Mouse (Mus musculus): ENCODE results near the gene Foxn3. TPM values are rescaled to one million over a fixed set of nuclear protein-coding genes. Genes with fewer than 3 reads are reported as not detected.
A peak's percentile ranks its signal among the peaks of the same experiment; 100 is the strongest.

Gene Foxn3
- polyA plus RNA-seq, 1 experiment from 2014 or later = 88.9 TPM

DNA sequence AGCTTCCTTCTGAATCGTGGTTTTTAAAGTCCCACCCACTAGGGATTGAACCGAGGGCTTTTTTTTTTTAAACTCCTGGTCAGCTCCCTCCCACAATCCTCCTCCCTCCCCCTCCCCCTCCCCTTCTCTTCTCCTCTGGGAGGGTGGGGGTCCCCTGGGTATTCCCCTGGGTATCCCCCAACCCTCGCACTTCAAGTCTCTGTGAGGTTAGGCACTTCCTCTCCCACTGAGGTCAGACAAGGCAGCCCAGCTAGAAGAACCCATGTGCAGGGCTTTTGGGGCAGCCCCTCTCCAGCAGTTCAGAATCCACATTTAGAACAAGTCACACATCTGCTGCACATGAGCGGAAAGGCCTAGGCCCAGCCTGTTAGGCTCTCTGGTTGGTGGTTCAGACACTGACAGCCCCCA lies 182.5 kb downstream of the Foxn3 start:
- WGBS = 69% methylated on average over 4 of the region's 4 CpGs
- Histone ChIP-seq H3K27ac (no peak overlapping the region), H3K4me3 (no peak overlapping the region), H3K9me3 (no peaks in the 10 kb centered on the region), H3K9ac (no peak overlapping the region), H3K4me2 (replicated peaks) (no peak overlapping the region), H3K4me1 (peaks cover 37% of the 10 kb centered on the region), H3K36me3 (peaks cover 19% of the 10 kb centered on the region), H3K27me3 (replicated peaks) (no peaks in the 10 kb centered on the region)
- no peak for ATAC-seq (ENCODE audit: low FRiP score, low read depth)

DNA sequence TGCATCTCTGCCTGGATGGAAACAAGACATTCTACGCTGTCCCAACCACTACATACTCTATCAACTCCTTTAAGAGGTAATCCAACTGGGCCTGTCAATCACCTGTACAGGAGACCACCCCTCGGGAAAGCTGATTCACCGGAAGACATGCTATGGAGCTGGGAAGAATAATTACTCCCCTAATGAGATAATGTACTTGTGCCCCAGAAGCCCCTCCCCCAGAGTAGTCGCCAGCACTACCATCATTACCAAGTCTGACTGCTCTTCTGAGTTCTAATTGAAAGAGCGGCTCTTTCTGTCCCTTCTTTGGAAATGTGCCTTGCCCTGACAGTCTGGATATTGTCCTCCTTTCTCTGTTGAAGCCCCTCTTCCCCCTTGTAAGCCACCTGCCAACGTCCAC lies 183.3 kb downstream of the Foxn3 start:
- ATAC-seq (ENCODE audit: low FRiP score, low read depth) = no peak
- Histone ChIP-seq H3K9ac (no peak overlapping the region), H3K4me1 (peaks cover 40% of the 10 kb centered on the region), H3K27ac (no peak overlapping the region), H3K36me3 (peaks cover 19% of the 10 kb centered on the region), H3K4me2 (replicated peaks) (no peak overlapping the region), H3K27me3 (replicated peaks) (no peaks in the 10 kb centered on the region), H3K4me3 (no peak overlapping the region), H3K9me3 (no peaks in the 10 kb centered on the region)
- 72% methylated on average over 6 of the region's 6 CpGs for WGBS

DNA sequence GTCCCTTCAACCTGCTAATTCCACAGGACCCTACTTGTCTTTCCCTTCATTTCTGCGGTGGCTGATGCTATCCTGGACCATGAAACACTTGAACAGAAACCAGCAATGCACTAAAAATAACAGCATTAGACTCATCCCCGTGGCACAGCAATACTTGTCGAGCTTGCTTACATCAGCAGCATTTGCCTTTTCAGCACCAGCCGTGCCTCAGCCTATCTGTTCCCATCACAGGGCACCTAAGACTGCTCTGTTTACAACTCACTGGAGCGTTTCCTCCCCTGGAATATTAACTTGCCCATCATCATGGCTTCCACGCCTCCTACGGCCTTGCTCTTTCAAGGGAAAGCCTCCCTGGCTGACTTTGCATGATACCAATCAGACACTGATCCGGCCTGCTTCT lies 185.1 kb downstream of the Foxn3 start:
- Histone ChIP-seq H3K4me1 (peaks cover 40% of the 10 kb centered on the region), H3K36me3 (peaks cover 31% of the 10 kb centered on the region), H3K4me2 (replicated peaks) (no peak overlapping the region), H3K9me3 (no peaks in the 10 kb centered on the region), H3K9ac (no peak overlapping the region), H3K4me3 (no peak overlapping the region), H3K27ac (no peak overlapping the region), H3K27me3 (replicated peaks) (no peaks in the 10 kb centered on the region)
- WGBS = 81% methylated on average over 8 of the region's 8 CpGs
- ATAC-seq (ENCODE audit: low FRiP score, low read depth) = no peak

DNA sequence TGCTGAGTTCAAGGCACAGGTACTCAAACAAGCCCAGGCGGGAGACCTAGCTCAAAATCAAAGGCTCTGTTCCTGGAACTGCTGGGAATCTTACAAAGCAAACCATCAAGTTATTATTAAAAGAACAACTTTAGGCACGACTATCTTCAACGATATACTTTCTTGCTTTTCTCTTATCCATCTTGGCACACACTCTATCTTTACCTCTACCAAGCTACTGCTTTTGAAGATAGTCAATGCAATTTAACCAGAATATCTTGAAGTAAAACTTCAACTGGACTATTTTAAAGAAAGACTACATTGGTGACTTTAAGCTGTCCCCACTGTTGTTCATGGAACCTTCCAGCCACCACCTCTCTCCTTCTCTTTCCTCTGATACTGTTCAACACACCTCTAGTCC lies 185.7 kb downstream of the Foxn3 start:
- 73% methylated on average over 3 of the region's 3 CpGs for WGBS
- no peak for ATAC-seq (ENCODE audit: low FRiP score, low read depth)
- Histone ChIP-seq H3K4me3 (no peak overlapping the region), H3K4me2 (replicated peaks) (no peak overlapping the region), H3K9me3 (no peaks in the 10 kb centered on the region), H3K4me1 (peaks cover 40% of the 10 kb centered on the region), H3K36me3 (peaks cover 26% of the 10 kb centered on the region), H3K9ac (no peak overlapping the region), H3K27ac (no peak overlapping the region), H3K27me3 (replicated peaks) (no peaks in the 10 kb centered on the region)

DNA sequence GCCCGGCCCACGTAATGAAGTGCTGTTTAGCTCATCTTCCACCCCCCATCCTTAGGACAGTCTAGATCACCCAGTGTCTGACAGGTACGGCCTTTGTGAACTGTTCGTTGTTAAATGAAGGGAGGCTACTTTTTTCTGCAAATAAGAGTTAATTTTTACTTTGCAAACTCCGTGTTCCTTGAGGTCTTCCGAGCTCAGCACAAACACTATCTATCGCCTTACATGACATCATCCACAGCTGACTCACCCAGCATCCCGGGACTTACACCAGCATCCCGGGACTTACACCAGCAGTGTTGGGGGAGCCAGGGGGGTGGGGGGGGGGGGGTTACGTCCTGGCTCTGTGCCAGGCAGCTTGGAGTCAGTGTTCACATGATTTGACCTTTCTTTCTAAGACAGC lies 186.3 kb downstream of the Foxn3 start:
- Histone ChIP-seq H3K4me2 (replicated peaks) (no peak overlapping the region), H3K4me1 (peaks cover 40% of the 10 kb centered on the region), H3K27ac (no peak overlapping the region), H3K9me3 (no peaks in the 10 kb centered on the region), H3K36me3 (peaks cover 20% of the 10 kb centered on the region), H3K27me3 (replicated peaks) (no peaks in the 10 kb centered on the region), H3K9ac (no peak overlapping the region), H3K4me3 (no peak overlapping the region)
- no peak for ATAC-seq (ENCODE audit: low FRiP score, low read depth)
- 87% methylated on average over 10 of the region's 10 CpGs for WGBS

DNA sequence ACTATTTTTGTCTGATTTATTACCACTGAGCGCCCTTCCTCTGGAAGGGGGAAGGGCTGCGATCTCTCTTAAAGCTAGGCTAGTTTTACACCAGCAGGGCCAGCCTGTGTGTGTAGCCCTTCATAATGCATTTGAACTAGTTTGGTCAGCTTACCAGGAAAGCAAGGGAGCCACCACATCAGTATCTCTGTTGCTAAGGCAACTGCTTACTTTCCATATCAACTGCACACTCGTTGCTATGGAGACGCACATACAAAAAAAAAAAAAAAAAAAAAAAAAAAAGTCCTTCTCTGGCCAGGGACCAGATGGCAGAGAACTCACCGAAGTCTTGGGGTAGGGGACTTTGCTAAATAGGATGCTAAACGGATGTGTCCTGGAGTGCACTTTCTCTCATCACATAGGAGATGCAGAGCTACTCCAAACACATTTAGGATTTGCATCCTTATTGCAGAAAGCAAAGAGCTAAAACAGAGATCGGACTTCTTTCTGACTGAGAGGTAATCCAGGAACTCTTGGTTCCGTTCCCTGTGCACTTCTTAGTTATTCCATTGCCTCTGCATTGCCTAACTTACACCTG lies 187.4 kb downstream of the Foxn3 start:
- Histone ChIP-seq H3K4me2 (replicated peaks) (no peak overlapping the region), H3K27ac (no peak overlapping the region), H3K4me1 (peaks cover 38% of the 10 kb centered on the region), H3K4me3 (no peak overlapping the region), H3K9me3 (no peaks in the 10 kb centered on the region), H3K9ac (no peak overlapping the region), H3K27me3 (replicated peaks) (no peaks in the 10 kb centered on the region), H3K36me3 (peaks cover 15% of the 10 kb centered on the region)
- 0 out of 2 replicates have a peak, but pooled peaks have one; percentile 41 for ATAC-seq (ENCODE audit: low FRiP score, low read depth)
- WGBS = 78% methylated on average over 8 of the region's 8 CpGs

DNA sequence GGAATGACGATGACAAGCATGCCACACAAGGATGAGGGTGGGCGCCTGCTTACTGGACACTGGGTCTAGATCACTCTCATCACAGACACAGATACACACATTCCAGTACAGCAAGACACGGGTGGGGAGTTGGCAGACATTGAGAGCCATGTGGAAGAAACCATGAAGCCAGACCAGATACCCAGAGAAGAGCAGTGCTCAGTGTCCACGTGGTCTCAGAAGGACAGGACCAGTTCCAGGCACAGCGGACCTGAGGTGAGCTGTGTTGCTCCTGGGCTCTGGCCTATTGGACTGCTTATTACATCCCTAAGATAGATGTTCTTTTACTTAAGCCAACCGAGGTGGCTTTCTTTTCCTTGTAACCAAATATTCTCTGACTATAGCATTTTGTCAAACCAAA lies 188.0 kb downstream of the Foxn3 start:
- H3K9me3 ChIP-seq = no peaks in the 10 kb centered on the region
- no peak for ATAC-seq (ENCODE audit: low FRiP score, low read depth)
- no peaks in the 10 kb centered on the region for H3K27me3 ChIP-seq (replicated peaks)
- no peak overlapping the region for H3K4me3 ChIP-seq
- peaks cover 38% of the 10 kb centered on the region for H3K4me1 ChIP-seq
- no peak overlapping the region for H3K9ac ChIP-seq
- H3K36me3 ChIP-seq = peaks cover 15% of the 10 kb centered on the region
- H3K27ac ChIP-seq = no peak overlapping the region
- no peak overlapping the region for H3K4me2 ChIP-seq (replicated peaks)
- 92% methylated on average over 6 of the region's 6 CpGs for WGBS

DNA sequence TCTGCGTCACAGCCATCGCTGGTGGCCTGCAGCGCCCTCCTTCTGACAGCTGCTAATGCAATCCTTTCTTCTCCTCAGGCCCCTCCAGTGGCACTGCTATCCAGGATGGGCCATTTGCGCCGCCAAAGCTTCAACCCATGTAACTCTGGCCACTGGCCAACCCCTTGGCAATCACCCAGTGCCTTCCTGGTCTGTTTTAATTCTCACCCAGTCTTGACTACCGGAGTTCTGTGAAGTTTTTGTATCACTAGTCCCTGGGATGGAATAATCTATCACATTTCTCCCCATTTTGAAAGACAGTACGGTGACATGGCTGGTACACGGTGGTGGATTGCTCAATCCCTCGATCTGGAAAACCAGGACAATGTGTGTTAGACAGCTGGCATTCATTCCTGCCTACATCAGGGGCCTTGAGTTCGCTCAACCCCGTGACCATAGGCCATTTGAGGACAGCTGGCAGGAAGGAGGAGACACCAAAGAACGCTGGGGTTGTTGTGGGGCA lies 189.2 kb downstream of the Foxn3 start:
- Histone ChIP-seq H3K27me3 (replicated peaks) (no peaks in the 10 kb centered on the region), H3K4me3 (no peak overlapping the region), H3K9ac (no peak overlapping the region), H3K4me1 (peaks cover 40% of the 10 kb centered on the region), H3K27ac (no peak overlapping the region), H3K4me2 (replicated peaks) (no peak overlapping the region), H3K9me3 (no peaks in the 10 kb centered on the region), H3K36me3 (peaks cover 15% of the 10 kb centered on the region)
- no peak for ATAC-seq (ENCODE audit: low FRiP score, low read depth)
- 92% methylated on average over 12 of the region's 12 CpGs for WGBS

DNA sequence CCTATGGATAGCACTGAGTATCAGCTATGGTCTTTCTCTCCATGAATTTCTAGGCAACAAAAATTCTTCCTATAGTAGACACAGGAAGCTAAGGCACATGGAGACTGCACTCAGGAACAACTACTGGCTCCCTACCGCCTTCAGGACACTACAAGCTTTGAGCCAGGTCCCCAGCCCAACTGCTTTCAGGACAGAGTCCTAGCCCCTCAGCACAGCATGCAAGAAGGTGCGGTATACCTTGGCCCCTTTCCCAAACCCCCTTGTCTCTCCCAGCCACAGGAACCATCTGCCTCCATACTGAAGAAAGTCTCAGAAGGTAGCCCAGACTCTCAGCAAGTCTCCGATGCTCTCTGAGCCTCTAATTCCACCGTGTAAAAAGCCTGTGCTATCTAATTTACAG lies 189.8 kb downstream of the Foxn3 start:
- WGBS = 82% methylated on average over 4 of the region's 4 CpGs
- peaks cover 37% of the 10 kb centered on the region for H3K4me1 ChIP-seq
- H3K27ac ChIP-seq = no peak overlapping the region
- H3K9me3 ChIP-seq = no peaks in the 10 kb centered on the region
- no peak overlapping the region for H3K4me2 ChIP-seq (replicated peaks)
- no peak for ATAC-seq (ENCODE audit: low FRiP score, low read depth)
- no peak overlapping the region for H3K4me3 ChIP-seq
- H3K36me3 ChIP-seq = peaks cover 15% of the 10 kb centered on the region
- H3K27me3 ChIP-seq (replicated peaks) = no peaks in the 10 kb centered on the region
- H3K9ac ChIP-seq = no peak overlapping the region

DNA sequence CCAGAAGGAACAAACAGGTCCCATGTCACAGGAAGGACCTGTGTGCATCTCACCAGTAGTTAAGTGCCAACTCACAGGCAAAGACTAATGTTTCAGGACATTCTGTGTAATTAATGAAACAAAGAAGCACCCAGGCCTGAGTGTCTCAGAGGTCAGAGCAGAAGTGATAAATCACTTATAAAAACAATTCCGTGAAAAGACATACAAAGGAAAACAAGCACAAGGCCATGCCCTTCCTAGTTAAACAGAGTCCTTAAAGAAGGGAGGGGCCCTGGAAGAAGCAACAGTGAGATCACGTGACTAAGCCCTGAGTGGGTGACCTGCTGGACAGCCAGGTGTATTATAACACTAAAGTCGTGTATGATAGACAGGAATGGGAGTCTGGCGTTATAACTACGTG lies 191.9 kb downstream of the Foxn3 start:
- no peak overlapping the region for H3K4me2 ChIP-seq (replicated peaks)
- H3K36me3 ChIP-seq = peaks cover 13% of the 10 kb centered on the region
- H3K27me3 ChIP-seq (replicated peaks) = no peaks in the 10 kb centered on the region
- peaks cover 31% of the 10 kb centered on the region for H3K4me1 ChIP-seq
- no peaks in the 10 kb centered on the region for H3K9me3 ChIP-seq
- no peak overlapping the region for H3K9ac ChIP-seq
- ATAC-seq (ENCODE audit: low FRiP score, low read depth) = no peak
- 74% methylated on average over 5 of the region's 5 CpGs for WGBS
- no peak overlapping the region for H3K4me3 ChIP-seq
- H3K27ac ChIP-seq = no peak overlapping the region

DNA sequence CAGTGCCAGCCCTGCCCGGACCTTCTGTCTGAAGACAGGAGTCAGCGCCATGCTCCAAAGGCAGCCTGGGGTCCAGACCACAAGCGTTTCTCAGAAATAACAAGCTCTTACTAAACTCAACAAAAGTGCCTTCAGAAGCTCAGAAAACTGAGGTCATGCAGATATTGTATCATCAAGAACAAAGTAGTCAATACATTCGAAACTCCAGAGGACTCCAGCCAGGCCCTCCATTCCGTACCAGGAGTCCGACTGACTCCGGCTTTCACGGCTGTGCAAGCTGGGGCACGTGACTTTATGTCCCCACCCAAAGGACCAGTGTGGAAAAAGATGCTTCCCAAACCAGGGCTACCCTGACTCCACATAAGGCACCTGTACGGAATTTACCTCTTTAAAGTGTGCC lies 195.1 kb downstream of the Foxn3 start:
- Histone ChIP-seq H3K36me3 (no peaks in the 10 kb centered on the region), H3K4me2 (replicated peaks) (no peak overlapping the region), H3K27ac (no peak overlapping the region), H3K9me3 (no peaks in the 10 kb centered on the region), H3K27me3 (replicated peaks) (no peaks in the 10 kb centered on the region), H3K4me3 (no peak overlapping the region), H3K4me1 (peaks cover 19% of the 10 kb centered on the region; the same call in 1 of the 2 replicates), H3K9ac (no peak overlapping the region)
- ATAC-seq (ENCODE audit: low FRiP score, low read depth) = no peak
- 91% methylated on average over 10 of the region's 10 CpGs for WGBS

DNA sequence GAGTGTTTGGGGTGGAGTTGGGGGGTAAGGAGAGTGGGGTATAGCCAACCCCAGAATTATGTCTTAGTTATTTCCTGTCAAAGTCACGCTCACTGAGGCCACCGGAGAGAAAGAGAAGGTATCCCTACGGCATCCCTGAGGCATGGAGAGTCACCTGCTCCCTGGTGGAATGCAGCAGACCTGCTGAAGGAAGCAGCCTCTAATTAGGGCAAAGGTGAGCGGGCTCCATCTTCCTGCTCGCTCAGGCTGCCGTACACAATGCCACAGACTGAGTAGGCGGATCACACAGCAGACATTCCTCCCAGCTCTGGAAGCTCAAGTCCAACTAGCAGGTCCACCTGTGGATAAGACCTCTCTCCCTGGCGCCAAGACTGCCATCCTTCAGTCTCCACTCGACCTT lies 197.4 kb downstream of the Foxn3 start:
- Histone ChIP-seq H3K9ac (no peak overlapping the region), H3K27ac (no peak overlapping the region), H3K27me3 (replicated peaks) (no peaks in the 10 kb centered on the region), H3K36me3 (no peaks in the 10 kb centered on the region), H3K4me2 (replicated peaks) (no peak overlapping the region), H3K4me3 (no peak overlapping the region), H3K4me1 (peaks cover 35% of the 10 kb centered on the region), H3K9me3 (no peaks in the 10 kb centered on the region)
- no peak for ATAC-seq (ENCODE audit: low FRiP score, low read depth)
- WGBS = 93% methylated on average over 9 of the region's 9 CpGs

DNA sequence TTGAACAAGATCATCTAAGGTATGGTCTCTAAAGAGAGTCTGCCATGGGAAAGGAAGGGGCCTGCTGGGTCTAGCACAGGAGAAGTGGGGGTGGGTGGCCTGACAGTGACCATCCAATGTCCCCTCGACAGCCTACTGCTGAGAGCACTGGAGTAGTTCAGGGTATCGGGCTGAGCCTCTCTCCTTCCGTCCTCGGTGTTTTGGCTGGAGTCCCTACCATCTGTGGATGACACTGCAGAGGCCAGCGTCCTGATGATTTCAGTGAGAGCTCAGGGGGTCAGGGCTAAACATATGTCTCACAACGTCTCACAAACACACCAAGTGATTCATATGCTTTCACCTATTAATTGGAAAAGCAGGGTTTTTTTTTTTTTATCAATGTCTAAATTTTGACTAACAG lies 199.2 kb downstream of the Foxn3 start:
- H3K36me3 ChIP-seq = no peaks in the 10 kb centered on the region
- H3K9ac ChIP-seq = no peak overlapping the region
- WGBS = 82% methylated on average over 6 of the region's 6 CpGs
- no peak for ATAC-seq (ENCODE audit: low FRiP score, low read depth)
- no peak overlapping the region for H3K4me3 ChIP-seq
- no peak overlapping the region for H3K27ac ChIP-seq
- no peaks in the 10 kb centered on the region for H3K9me3 ChIP-seq
- H3K27me3 ChIP-seq (replicated peaks) = no peaks in the 10 kb centered on the region
- peaks cover 24% of the 10 kb centered on the region for H3K4me1 ChIP-seq
- H3K4me2 ChIP-seq (replicated peaks) = no peak overlapping the region
